Mouse (Mus musculus): ENCODE data around the gene Cd44. TPM values are rescaled to one million over a fixed set of nuclear protein-coding genes. Genes with fewer than 3 reads are reported as not detected.

Cd44 gene
- total RNA-seq (2023): 19.1 TPM

GRCm38 (mm10) chr2:102900875-102901827 is at the start of gene Cd44:
Gene Cd44, minus strand, starts transcription at chr2:102901665.

Other genes with a start within 250 kb of the Cd44 start
- gene Slc1a2, start 243.0 kb downstream of the Cd44 start, total RNA-seq (2023): not detected
- gene Pdhx, start 171.8 kb upstream of the Cd44 start, total RNA-seq (2023): 15.6 TPM
- 10.6 TPM for gene Apip, start 172.0 kb upstream of the Cd44 start, total RNA-seq (2023)